Mouse (Mus musculus) frontal cortex, postnatal 14 days (tissue): ENCODE results near the gene Usp31.

Experiments used
- DNase-seq, 2 experiments: peaks; one replicate each; pipeline ENCODE4 v3.0.0; 2022; ENCODE audit warnings: low spot score in 2 of 2

Usp31 gene

GRCm38 (mm10) chr7:121707073-121707667 is at the start of gene Usp31:
TSS of gene Usp31 (minus strand) at chr7:121707253.
- DNase-seq, result peak; percentile 90 to 93

GRCm38 (mm10) chr7:121754748-121755147 is 47.7 kb upstream of the Usp31 start:
- no peak for DNase-seq

- DNase-seq, result no peak
Observed at GRCm38 (mm10) chr7:121750244-121750643, 43.2 kb upstream of the Usp31 start.

GRCm38 (mm10) chr7:121737511-121738415 is 30.7 kb upstream of the Usp31 start:
- no peak for DNase-seq

- peak; percentile 76 to 86 for DNase-seq
Observed at GRCm38 (mm10) chr7:121734171-121734831, 27.2 kb upstream of the Usp31 start, which contains the start of gene Scnn1g. TSS of gene Scnn1g (plus strand) at chr7:121734479.

GRCm38 (mm10) chr7:121730225-121730624 is 23.2 kb upstream of the Usp31 start:
- no peak for DNase-seq

GRCm38 (mm10) chr7:121717031-121717430 is 10.0 kb upstream of the Usp31 start:
- DNase-seq, result peak in 1 of 2 experiments; percentile 24

GRCm38 (mm10) chr7:121711171-121711570 is 4.1 kb upstream of the Usp31 start:
- DNase-seq, result no peak

- DNase-seq, result peak; percentile 20 to 24
Observed at GRCm38 (mm10) chr7:121706411-121707072, 511 bp downstream of the Usp31 start.

- DNase-seq, result no peak
Observed at GRCm38 (mm10) chr7:121705051-121705450, 2.0 kb downstream of the Usp31 start.

GRCm38 (mm10) chr7:121701983-121702382 is 5.1 kb downstream of the Usp31 start:
- no peak for DNase-seq

GRCm38 (mm10) chr7:121700480-121700879 is 6.6 kb downstream of the Usp31 start:
- no peak for DNase-seq

- DNase-seq, result no peak
Observed at GRCm38 (mm10) chr7:121699218-121699617, 7.8 kb downstream of the Usp31 start.

GRCm38 (mm10) chr7:121697574-121697973 is 9.5 kb downstream of the Usp31 start:
- DNase-seq, result no peak

GRCm38 (mm10) chr7:121697170-121697569 is 9.9 kb downstream of the Usp31 start:
- DNase-seq, result no peak

GRCm38 (mm10) chr7:121691803-121692202 is 15.2 kb downstream of the Usp31 start:
- DNase-seq, result no peak

- DNase-seq, result no peak
Observed at GRCm38 (mm10) chr7:121689338-121689737, 17.7 kb downstream of the Usp31 start.

GRCm38 (mm10) chr7:121685140-121685984 is 21.7 kb downstream of the Usp31 start:
- DNase-seq, result no peak

GRCm38 (mm10) chr7:121681191-121681590 is 25.9 kb downstream of the Usp31 start:
- no peak for DNase-seq

GRCm38 (mm10) chr7:121677105-121677753 is 29.8 kb downstream of the Usp31 start:
- no peak for DNase-seq
